Mouse (Mus musculus): ENCODE data around the gene Gm14137. TPM values are rescaled to one million over a fixed set of nuclear protein-coding genes. Genes with fewer than 3 reads are reported as not detected.

Gm14137 gene
- total RNA-seq, 2 experiments from 2014 or later, result not detected

GRCm38 (mm10) chr2:119208344-119209175 lies 34.3 kb downstream of the Gm14137 start, which contains the start of the genes Zfyve19 and Dnajc17:
Zfyve19 (plus strand) TSS chr2:119208617.
Dnajc17 (minus strand) TSS chr2:119208795.
- TF ChIP-seq CTCF (conservative IDR thresholded peaks at IDR 0.05), result peak; percentile 10; the same call in 1 of the 2 replicates
- peak within 1 kb of the TSS; percentile 79 for H3K4me3 ChIP-seq
- DNase-seq (ENCODE audit: low spot score in 2 of 2), result peak; percentile 96 to 97
- H3K27ac ChIP-seq, result peak within 1 kb of the TSS; percentile 93

GRCm38 (mm10) chr2:119209176-119209507 lies 34.8 kb downstream of the Gm14137 start:
- peak overlapping the region; percentile 93 for H3K27ac ChIP-seq
- H3K4me3 ChIP-seq, result peak overlapping the region; percentile 79
- no peak for DNase-seq (ENCODE audit: low spot score in 2 of 2)
- no peak; the same call in 1 of the 2 replicates for TF ChIP-seq CTCF (conservative IDR thresholded peaks at IDR 0.05)

Other genes with a start within 250 kb of the Gm14137 start
- 1 to 10 TPM; 2.5 to 3.0 TPM for gene Chst14, start 248.0 kb upstream of the Gm14137 start, total RNA-seq (2021)
- 10 to 100 TPM; 53.2 to 53.6 TPM for gene Ccdc32, start 145.1 kb upstream of the Gm14137 start, total RNA-seq (2021)
- 1 to 10 TPM; 8.0 to 8.1 TPM for gene Rpusd2, start 139.7 kb upstream of the Gm14137 start, total RNA-seq (2021)
- under 1 TPM; 0.20 to 0.27 TPM for gene Knl1, start 127.4 kb upstream of the Gm14137 start, total RNA-seq (2021)
- gene Rad51, start 61.7 kb upstream of the Gm14137 start, total RNA-seq (2021), result 1 to 10 TPM in 1 of 2 experiments, under 1 TPM in 1; 0.61 to 1.6 TPM
- gene Rmdn3, start 17.5 kb upstream of the Gm14137 start, total RNA-seq (2021), result 10 to 100 TPM; 55.7 to 55.8 TPM
- gene Gchfr, start 6.7 kb upstream of the Gm14137 start, total RNA-seq (2021), result not detected
- 10 to 100 TPM; 34.1 to 36.2 TPM for gene Zfyve19, start 34.1 kb downstream of the Gm14137 start, total RNA-seq (2021)
- 10 to 100 TPM; 16.5 to 17.6 TPM for gene Dnajc17, start 34.3 kb downstream of the Gm14137 start, total RNA-seq (2021)
- not detected for gene Ppp1r14d, start 55.4 kb downstream of the Gm14137 start, total RNA-seq (2021)
- gene Spint1, start 62.9 kb downstream of the Gm14137 start, total RNA-seq (2021), result 1 to 10 TPM; 2.1 to 2.5 TPM
- gene Rhov, start 96.8 kb downstream of the Gm14137 start, total RNA-seq (2021), result 1 to 10 TPM; 5.9 to 7.1 TPM
- gene Vps18, start 114.2 kb downstream of the Gm14137 start, total RNA-seq (2021), result 10 to 100 TPM; 39.9 to 43.2 TPM
- 1 to 10 TPM; 2.4 to 2.9 TPM for gene Dll4, start 151.3 kb downstream of the Gm14137 start, total RNA-seq (2021)
- gene Chac1, start 176.7 kb downstream of the Gm14137 start, total RNA-seq (2021), result 1 to 10 TPM; 6.5 to 8.9 TPM